Mouse (Mus musculus): ENCODE measurements around the gene Tnxb.

GRCm38 (mm10) chr17:34716247-34716646 lies 45.9 kb downstream of the Tnxb start:
- TF ChIP-seq POLR2A (IDR thresholded peaks at IDR 0.05; ENCODE audit: borderline replicate concordance, low read depth, low read length) = no peak
- TF ChIP-seq CTCF (IDR thresholded peaks at IDR 0.05; ENCODE audit: low read depth, low read length) = no peak
